Mouse (Mus musculus) E14TG2a.4 (cell line): ENCODE data around the gene Ism1.

Experiments
- CTCF ChIP-seq: conservative IDR thresholded peaks from 2 replicates; pipeline ENCODE4 v1.5.1; 2014; ENCODE audit warnings: low read length
- NANOG ChIP-seq: IDR thresholded peaks from 2 replicates; pipeline ENCODE4 v1.6.1; 2014; ENCODE audit warnings: borderline replicate concordance, low read length, mixed read lengths
- POU5F1 ChIP-seq: IDR thresholded peaks from 2 replicates; pipeline ENCODE4 v1.6.1; 2014; ENCODE audit warnings: low read length, borderline replicate concordance

DNA sequence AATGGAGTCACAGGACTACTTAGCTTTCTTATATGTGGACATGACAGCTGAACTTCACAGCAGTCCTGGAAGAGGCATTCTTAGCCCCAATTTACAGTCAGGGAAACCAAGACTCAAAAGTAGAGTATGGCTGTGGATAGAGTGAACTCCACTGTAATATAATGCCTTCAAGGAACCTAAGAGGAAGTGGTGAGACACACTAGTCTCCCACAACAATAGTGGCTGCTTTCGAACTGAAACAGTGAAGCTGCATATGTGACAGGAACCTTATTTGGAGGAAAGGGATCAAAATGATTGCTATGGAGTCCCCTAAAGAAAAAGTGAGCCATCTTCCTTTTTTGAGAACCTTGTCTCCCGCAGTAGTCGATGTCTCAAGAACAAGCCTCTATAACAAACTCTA is 6.1 kb upstream of the Ism1 start:
- no peak for TF ChIP-seq CTCF
- no peak for TF ChIP-seq POU5F1
- no peak for TF ChIP-seq NANOG
